Mouse (Mus musculus): ENCODE data around the gene Hoga1.

DNA sequence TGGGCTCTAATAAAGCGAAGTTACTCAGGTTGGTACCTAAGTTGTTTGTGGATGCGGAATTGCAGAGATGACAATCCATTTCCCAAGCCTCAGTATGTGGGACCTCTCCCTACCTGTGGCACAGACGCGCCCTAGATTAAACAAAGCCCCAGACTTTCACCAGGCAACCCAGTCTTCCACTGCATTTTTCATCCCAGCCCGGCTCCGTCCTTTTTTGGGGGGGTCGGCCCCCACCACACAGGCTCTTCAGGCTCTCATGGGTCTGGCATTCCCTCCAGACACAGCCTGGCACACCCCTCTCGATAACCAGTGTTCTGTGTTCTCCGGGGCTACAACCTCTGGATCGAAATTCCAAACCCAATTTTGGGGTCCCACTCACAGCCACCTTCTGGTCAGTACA is 40.3 kb downstream of the Hoga1 start:
- TF ChIP-seq GATA1 (IDR thresholded peaks at IDR 0.05; ENCODE audit: borderline replicate concordance, low read length) (no peak), FLI1 (IDR thresholded peaks at IDR 0.05; ENCODE audit: low read length) (no peak)
